16 mouse cellular contexts compared by ENCODE assay signal in the genomic region with DNA sequence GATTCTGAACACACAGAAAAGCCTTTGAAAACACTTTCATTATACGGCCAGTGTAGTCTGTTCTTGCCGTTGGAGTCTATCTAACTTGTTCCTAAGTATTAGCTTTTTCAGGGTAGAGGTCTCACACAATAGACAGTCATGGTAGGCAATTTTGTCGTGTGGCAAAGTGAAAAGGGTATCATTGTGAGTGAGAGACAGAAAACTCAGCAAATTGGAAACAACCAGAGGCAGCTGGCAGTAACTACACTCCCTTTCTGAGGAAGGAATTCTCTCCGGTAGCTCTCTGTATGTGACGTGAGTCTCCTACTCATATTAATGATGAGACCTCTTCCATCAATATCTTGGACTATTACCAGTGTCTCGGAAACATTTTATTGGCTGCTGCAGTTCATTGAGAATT.
A peak's percentile ranks its signal among the peaks of the same experiment; 100 is the strongest.
DNase-seq lines count a peak whose midpoint lies in the region; ATAC-seq and TF ChIP-seq lines count a peak whose summit lies in the region.
"Had no signal": no experiment of that assay in that cellular context is flagged by ENCODE, and none has a peak within 500 bp of the region (broad histone marks: within the 10 kb centered on the region; RNA-seq: fewer than 3 reads in every experiment).

No protein-coding gene starts in this region.

- intact Hi-C loops in left cerebral cortex, postnatal 36 days (cut with DNase I): loop anchor here (5.0 kb wide), 1 partner anchor 93 kb away; no protein-coding TSS in a partner anchor

- H3K36me3 ChIP-seq in kidney, embryonic 15.5 days: no peaks in the 10 kb centered on the region
- H3K36me3 ChIP-seq in kidney, adult 2 months (ENCODE audit: control insufficient read depth, insufficient read depth, low read length): no peaks in the 10 kb centered on the region
- no peaks in the 10 kb centered on the region for H3K36me3 ChIP-seq in embryonic facial prominence, embryonic 14.5 days (ENCODE audit: control insufficient read depth, insufficient read depth, low read length)
- no peaks in the 10 kb centered on the region for H3K36me3 ChIP-seq in forebrain, embryonic 14.5 days (ENCODE audit: control insufficient read depth, insufficient read depth, low read length)
- no peaks in the 10 kb centered on the region for H3K36me3 ChIP-seq in midbrain, embryonic 15.5 days (replicated peaks)
- H3K36me3 ChIP-seq: G1E; liver, embryonic 12.5 days; lung, embryonic 15.5 days had no signal

- ATAC-seq in kidney, embryonic 15.5 days (replicated peaks; ENCODE audit: low FRiP score): no peak
- ATAC-seq in embryonic facial prominence, embryonic 14.5 days (ENCODE audit: low read depth): no peak
- ATAC-seq in forebrain, embryonic 14.5 days: no peak
- no peak for ATAC-seq in midbrain, embryonic 15.5 days (replicated peaks)
- ATAC-seq: CD4-positive, CD25-positive, alpha-beta regulatory T cell, adult 4 months; liver, embryonic 12.5 days had no signal

- H3K27ac ChIP-seq in kidney, embryonic 15.5 days: peak overlapping the region; percentile 42; the same call in 1 of the 2 replicates
- H3K27ac ChIP-seq in kidney, adult 2 months (ENCODE audit: insufficient read depth, low read depth, low read length): no peak overlapping the region
- peak overlapping the region; percentile 24; the same call in 1 of the 2 replicates for H3K27ac ChIP-seq in embryonic facial prominence, embryonic 14.5 days (replicated peaks; ENCODE audit: low read depth, low read length)
- peak overlapping the region; percentile 75 for H3K27ac ChIP-seq in forebrain, embryonic 14.5 days (ENCODE audit: low read depth, low read length)
- H3K27ac ChIP-seq in midbrain, embryonic 15.5 days: peak overlapping the region; percentile 61; the same call in 1 of the 2 replicates
- H3K27ac ChIP-seq: liver, embryonic 12.5 days; lung, embryonic 15.5 days; macrophage had no signal

- no peak overlapping the region for H3K4me3 ChIP-seq in kidney, embryonic 15.5 days (replicated peaks)
- H3K4me3 ChIP-seq in kidney, adult 2 months (ENCODE audit: insufficient read depth, low read depth, low read length): no peak overlapping the region
- H3K4me3 ChIP-seq in embryonic facial prominence, embryonic 14.5 days (ENCODE audit: low read depth, low read length): no peak overlapping the region
- no peak overlapping the region for H3K4me3 ChIP-seq in forebrain, embryonic 14.5 days (ENCODE audit: low read depth, low read length)
- H3K4me3 ChIP-seq in midbrain, embryonic 15.5 days: no peak overlapping the region
- H3K4me3 ChIP-seq: left cerebral cortex, adult 2 months; liver, embryonic 12.5 days; lung, embryonic 15.5 days had no signal

- TF ChIP-seq CTCF in kidney, adult 2 months (conservative IDR thresholded peaks at IDR 0.05; ENCODE audit: insufficient read depth, insufficient read length, low read depth, low read length): no peak

- no peak for TF ChIP-seq POLR2A in kidney, adult 2 months (IDR thresholded peaks at IDR 0.05; ENCODE audit: low read depth, low read length)

- WGBS in kidney, embryonic 15.5 days: 80% methylated on average over 6 of the region's 6 CpGs
- 69% methylated on average over 6 of the region's 6 CpGs for WGBS in kidney, adult 2 months
- WGBS in embryonic facial prominence, embryonic 14.5 days: 87% methylated on average over 6 of the region's 6 CpGs
- 33% methylated on average over 6 of the region's 6 CpGs for WGBS in forebrain, embryonic 14.5 days
- WGBS in midbrain, embryonic 15.5 days: 46% methylated on average over 6 of the region's 6 CpGs

- H3K4me2 ChIP-seq in kidney, embryonic 15.5 days: no peak overlapping the region
- no peak overlapping the region for H3K4me2 ChIP-seq in embryonic facial prominence, embryonic 14.5 days (ENCODE audit: low read depth, low read length)
- H3K4me2 ChIP-seq in forebrain, embryonic 14.5 days (ENCODE audit: low read length): no peak overlapping the region
- no peak overlapping the region for H3K4me2 ChIP-seq in midbrain, embryonic 15.5 days
- H3K4me2 ChIP-seq: liver, embryonic 12.5 days; lung, embryonic 15.5 days had no signal

- no peaks in the 10 kb centered on the region for H3K9me3 ChIP-seq in kidney, embryonic 15.5 days (replicated peaks)
- H3K9me3 ChIP-seq in embryonic facial prominence, embryonic 14.5 days (ENCODE audit: control insufficient read depth, low read length): no peaks in the 10 kb centered on the region
- H3K9me3 ChIP-seq in forebrain, embryonic 14.5 days (replicated peaks; ENCODE audit: control insufficient read depth, low read length): no peaks in the 10 kb centered on the region
- no peaks in the 10 kb centered on the region for H3K9me3 ChIP-seq in midbrain, embryonic 15.5 days
- H3K9me3 ChIP-seq: G1E; liver, embryonic 12.5 days; lung, embryonic 15.5 days had no signal

- H3K27me3 ChIP-seq in kidney, embryonic 15.5 days: no peaks in the 10 kb centered on the region
- H3K27me3 ChIP-seq in kidney, adult 2 months (replicated peaks; ENCODE audit: control insufficient read depth, insufficient read depth, low read length): no peaks in the 10 kb centered on the region
- H3K27me3 ChIP-seq in embryonic facial prominence, embryonic 14.5 days (replicated peaks; ENCODE audit: control insufficient read depth, insufficient read depth, low read length): no peaks in the 10 kb centered on the region
- no peaks in the 10 kb centered on the region for H3K27me3 ChIP-seq in forebrain, embryonic 14.5 days (replicated peaks; ENCODE audit: control insufficient read depth, insufficient read depth, low read length)
- no peaks in the 10 kb centered on the region for H3K27me3 ChIP-seq in midbrain, embryonic 15.5 days (replicated peaks)
- H3K27me3 ChIP-seq: liver, embryonic 12.5 days; lung, embryonic 15.5 days had no signal

- H3K4me1 ChIP-seq in kidney, embryonic 15.5 days: peaks cover 20% of the 10 kb centered on the region
- 0 out of 2 replicates have a peak, but pooled peaks cover 4% of the 10 kb centered on the region for H3K4me1 ChIP-seq in kidney, adult 2 months (ENCODE audit: control insufficient read depth, insufficient read depth, low read length)
- H3K4me1 ChIP-seq in embryonic facial prominence, embryonic 14.5 days (ENCODE audit: control insufficient read depth, insufficient read depth, low read length): peaks cover 6% of the 10 kb centered on the region; the same call in 1 of the 2 replicates
- peaks cover 34% of the 10 kb centered on the region for H3K4me1 ChIP-seq in forebrain, embryonic 14.5 days (ENCODE audit: control insufficient read depth, insufficient read depth, low read length)
- H3K4me1 ChIP-seq in midbrain, embryonic 15.5 days: peaks cover 13% of the 10 kb centered on the region
- H3K4me1 ChIP-seq: liver, embryonic 12.5 days had no signal

- DNase-seq in kidney, adult 2 months: no peak
- no peak for DNase-seq in embryonic facial prominence, embryonic 14.5 days (ENCODE audit: low spot score)
- DNase-seq in forebrain, embryonic 14.5 days (ENCODE audit: low spot score): peak; percentile 55
- no peak for DNase-seq in left cerebral cortex, postnatal 36 days (ENCODE audit: low spot score in 2 of 2)
- no peak for DNase-seq in spleen, adult 12 weeks (ENCODE audit: low spot score)
- DNase-seq: cerebellum, postnatal 25 days; kidney, adult 18-20 months; thymus, postnatal 36 days had no signal

- no peak overlapping the region for H3K9ac ChIP-seq in kidney, embryonic 15.5 days
- H3K9ac ChIP-seq in embryonic facial prominence, embryonic 14.5 days (ENCODE audit: low read depth, low read length): no peak overlapping the region
- no peak overlapping the region for H3K9ac ChIP-seq in forebrain, embryonic 14.5 days (ENCODE audit: low read length)
- no peak overlapping the region for H3K9ac ChIP-seq in midbrain, embryonic 15.5 days
- H3K9ac ChIP-seq: liver, embryonic 12.5 days; lung, embryonic 15.5 days had no signal
